ENCODE assay signal across 9 mouse cellular contexts in the genomic region with DNA sequence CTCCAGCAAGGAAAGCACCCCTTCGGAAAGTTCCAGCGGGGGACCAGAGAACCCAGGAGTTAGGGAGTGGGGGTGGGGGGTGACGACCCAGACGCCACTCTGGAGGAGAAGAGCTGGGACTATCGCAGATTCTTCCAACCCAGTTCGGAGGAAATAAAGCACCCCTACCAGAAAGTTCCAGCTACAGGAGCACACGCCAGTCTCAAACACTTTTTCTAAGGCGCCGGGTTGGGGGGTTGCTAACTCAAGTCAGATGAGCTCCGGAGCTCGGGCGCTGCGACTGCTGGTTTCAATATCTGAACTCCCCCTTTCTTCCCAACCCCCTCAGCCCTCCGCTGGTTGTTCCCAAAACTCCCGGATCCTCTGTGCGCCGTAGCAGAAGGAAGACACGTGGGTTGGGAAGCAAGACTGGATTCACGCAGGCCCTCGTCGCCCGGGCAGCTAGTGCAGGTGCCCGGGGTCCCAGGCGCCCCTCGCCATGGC. TPM values are rescaled to one million over a fixed set of nuclear protein-coding genes. Genes with fewer than 3 reads are reported as not detected.
DNase-seq lines count a peak whose midpoint lies in the region; ATAC-seq and TF ChIP-seq lines count a peak whose summit lies in the region.
"Had no signal": no experiment of that assay in that cellular context is flagged by ENCODE, and none has a peak within 500 bp of the region (broad histone marks: within the 10 kb centered on the region; RNA-seq: fewer than 3 reads in every experiment).

No protein-coding gene starts in this region.

- in situ Hi-C loops in Patski (cut with MboI; ENCODE audit: low pct_unique_long_range_greater_than_20kb): loop anchor here (25.0 kb wide), 1 partner anchor 717 kb away; no protein-coding TSS in a partner anchor

- H3K9me3 ChIP-seq in kidney, embryonic 16.5 days (ENCODE audit: low read length): no peaks in the 10 kb centered on the region
- H3K9me3 ChIP-seq in hindbrain, embryonic 13.5 days: no peaks in the 10 kb centered on the region

- no peak for DNase-seq in kidney, postnatal 25 days
- DNase-seq in Patski (ENCODE audit: low read depth, low spot score): no peak
- DNase-seq in lung, postnatal 10 days: peak; percentile 59
- peak; percentile 48 for DNase-seq in testis, postnatal 14 days (ENCODE audit: low spot score)

- POLR2A ChIA-PET in Patski (lab: Charles Lee): interaction anchor here (0.7 to 1.2 kb wide), 3 partner anchors 164 to 582 kb away, joined by 3 to 4 read pairs (median 3); no protein-coding TSS in a partner anchor

- peak overlapping the region; percentile 68 for H3K9ac ChIP-seq in kidney, embryonic 16.5 days (replicated peaks; ENCODE audit: low read length)
- peak overlapping the region; percentile 68 for H3K9ac ChIP-seq in hindbrain, embryonic 13.5 days

- CTCF ChIA-PET in Patski (lab: Charles Lee): interaction anchor here (0.8 to 2.1 kb wide), 13 partner anchors 9 to 285 kb away, joined by 3 to 9 read pairs (median 3); no protein-coding TSS in a partner anchor

- no peak; the same call in 1 of the 2 replicates for ATAC-seq in kidney, embryonic 16.5 days (ENCODE audit: low FRiP score, low TSS enrichment)
- peak; percentile 12 for ATAC-seq in Patski
- peak; percentile 31; the same call in 1 of the 2 replicates for ATAC-seq in hindbrain, embryonic 13.5 days (ENCODE audit: low FRiP score)
- no peak for ATAC-seq in activated CD4-positive, CD25-positive, alpha-beta regulatory T cell, adult 4 months

- 0 out of 2 replicates have a peak, but pooled peaks have one; percentile 27 for TF ChIP-seq POLR2A in embryonic fibroblast, embryonic 13.5 days (IDR thresholded peaks at IDR 0.05; ENCODE audit: low read depth, low read length)

- TF ChIP-seq CTCF in Patski (IDR thresholded peaks at IDR 0.05): no peak
- no peak for TF ChIP-seq CTCF in embryonic fibroblast, embryonic 13.5 days (IDR thresholded peaks at IDR 0.05; ENCODE audit: borderline replicate concordance, insufficient read depth, low read length)

- peaks cover 39% of the 10 kb centered on the region for H3K4me1 ChIP-seq in kidney, embryonic 16.5 days (ENCODE audit: insufficient read depth, low read length)
- peaks cover 12% of the 10 kb centered on the region for H3K4me1 ChIP-seq in embryonic fibroblast, embryonic 13.5 days (ENCODE audit: control insufficient read depth, insufficient read depth, low read length)
- peaks cover 51% of the 10 kb centered on the region for H3K4me1 ChIP-seq in hindbrain, embryonic 13.5 days (replicated peaks)

- peak overlapping the region; percentile 87 for H3K27ac ChIP-seq in kidney, embryonic 16.5 days (ENCODE audit: low read length)
- peak overlapping the region; percentile 42 for H3K27ac ChIP-seq in embryonic fibroblast, embryonic 13.5 days (ENCODE audit: insufficient read depth, low read length)
- H3K27ac ChIP-seq in hindbrain, embryonic 13.5 days: peak overlapping the region; percentile 62
- H3K27ac ChIP-seq: macrophage had no signal

- no peaks in the 10 kb centered on the region for H3K36me3 ChIP-seq in kidney, embryonic 16.5 days (ENCODE audit: insufficient read depth, low read length)
- no peaks in the 10 kb centered on the region for H3K36me3 ChIP-seq in hindbrain, embryonic 13.5 days

- WGBS in kidney, embryonic 16.5 days: 1% methylated on average over 25 of the region's 25 CpGs
- under 1% methylated on average over 25 of the region's 25 CpGs for WGBS in hindbrain, embryonic 13.5 days

- peak overlapping the region; percentile 53 for H3K4me3 ChIP-seq in kidney, embryonic 16.5 days (ENCODE audit: low read length)
- peak overlapping the region; percentile 56 for H3K4me3 ChIP-seq in embryonic fibroblast, embryonic 13.5 days (ENCODE audit: insufficient read depth, low read length)
- H3K4me3 ChIP-seq in hindbrain, embryonic 13.5 days: peak overlapping the region; percentile 49

- peak overlapping the region; percentile 97 for H3K4me2 ChIP-seq in kidney, embryonic 16.5 days (replicated peaks; ENCODE audit: low read depth, low read length)
- H3K4me2 ChIP-seq in hindbrain, embryonic 13.5 days: peak overlapping the region; percentile 91

- H3K27me3 ChIP-seq in kidney, embryonic 16.5 days (ENCODE audit: insufficient read depth, low read length): peaks cover 27% of the 10 kb centered on the region
- peaks cover 3% of the 10 kb centered on the region for H3K27me3 ChIP-seq in Patski
- H3K27me3 ChIP-seq in hindbrain, embryonic 13.5 days: peaks cover 55% of the 10 kb centered on the region

RNA-seq across cellular contexts. Expression of gene Gli2, which starts 0.5 kb away (rescaled TPM):
- 6.5 and 7.3 TPM in 2 replicates for polyA plus RNA-seq in kidney, embryonic 16.5 days (2015; fragmentation: Nextera tagmentation; extraction: Ambion mirVana)
- 2.7 TPM for polyA plus RNA-seq in Patski (2021)
- 8.9 and 13.6 TPM in 2 replicates for polyA plus RNA-seq in embryonic fibroblast, embryonic 13.5 days (2011; ENCODE audit: insufficient read length, low read depth, missing spikeins)
- 1.7 and 2.1 TPM in 2 replicates for polyA plus RNA-seq in hindbrain, embryonic 13.5 days (2015; fragmentation: Nextera tagmentation; extraction: Ambion mirVana)
- not detected for polyA plus RNA-seq in activated CD4-positive, CD25-positive, alpha-beta regulatory T cell, adult 4 months (2017; shearing (Covaris generic))
- polyA plus RNA-seq: macrophage had no signal

Comparison
In these comparisons a context has a peak if more than half of its experiments do, and no peak if none do; other contexts are left out.
1. ATAC-seq: peak in Patski (single experiment) and hindbrain, embryonic 13.5 days (single experiment); none in kidney, embryonic 16.5 days (single experiment) and activated CD4-positive, CD25-positive, alpha-beta regulatory T cell, adult 4 months (single experiment).
2. DNase-seq: peak in lung, postnatal 10 days (single experiment) and testis, postnatal 14 days (single experiment); none in kidney, postnatal 25 days (0 of 2) and Patski (single experiment).
3. Peak in every context shown above with its lines, with median percentiles within 50 percentile points of each other: H3K27ac ChIP-seq and H3K4me3 ChIP-seq.